Mouse (Mus musculus) lung, adult 18-20 months (tissue): ENCODE measurements around the gene Defa33.
"Not testable (repeated sequence)": the region's sequence is repeated elsewhere in the genome, so short reads cannot be mapped to it uniquely, and the experiment has no call there.

ENCODE experiments used
- DNase-seq, 2 experiments: peaks; one replicate each; pipeline ENCODE4 v3.0.0; 2022; ENCODE audit warnings: mixed read lengths in 2 of 2

The Defa33 gene

DNA sequence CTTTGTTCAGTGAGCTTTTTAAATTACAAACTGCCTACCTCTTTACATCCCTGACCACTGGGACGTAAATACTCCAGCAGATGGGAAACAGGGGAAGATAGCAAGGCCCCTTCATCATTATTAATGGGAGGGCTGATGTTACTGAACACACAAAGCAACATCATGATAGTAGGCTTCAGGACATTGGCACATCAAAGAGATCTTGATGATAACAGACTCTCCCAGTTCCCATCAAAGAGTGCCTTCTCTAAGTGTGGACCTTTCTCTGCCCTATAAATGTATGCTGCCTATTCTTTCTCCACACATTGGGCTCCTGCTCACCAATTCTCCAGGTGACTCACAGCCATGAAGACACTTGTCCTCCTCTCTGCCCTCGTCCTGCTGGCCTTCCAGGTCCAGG is at the start of gene Defa33:
Gene Defa33 (plus strand): TSS at position 301 of the 400 bp plus-strand sequence.
- DNase-seq = not testable (repeated sequence)

DNA sequence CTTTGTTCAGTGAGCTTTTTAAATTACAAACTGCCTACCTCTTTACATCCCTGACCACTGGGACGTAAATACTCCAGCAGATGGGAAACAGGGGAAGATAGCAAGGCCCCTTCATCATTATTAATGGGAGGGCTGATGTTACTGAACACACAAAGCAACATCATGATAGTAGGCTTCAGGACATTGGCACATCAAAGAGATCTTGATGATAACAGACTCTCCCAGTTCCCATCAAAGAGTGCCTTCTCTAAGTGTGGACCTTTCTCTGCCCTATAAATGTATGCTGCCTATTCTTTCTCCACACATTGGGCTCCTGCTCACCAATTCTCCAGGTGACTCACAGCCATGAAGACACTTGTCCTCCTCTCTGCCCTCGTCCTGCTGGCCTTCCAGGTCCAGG is 13.4 kb upstream of the Defa33 start, which contains the start of gene Defa2:
Gene Defa2 (plus strand): TSS at position 301 of the 400 bp plus-strand sequence.
- not testable (repeated sequence) for DNase-seq

DNA sequence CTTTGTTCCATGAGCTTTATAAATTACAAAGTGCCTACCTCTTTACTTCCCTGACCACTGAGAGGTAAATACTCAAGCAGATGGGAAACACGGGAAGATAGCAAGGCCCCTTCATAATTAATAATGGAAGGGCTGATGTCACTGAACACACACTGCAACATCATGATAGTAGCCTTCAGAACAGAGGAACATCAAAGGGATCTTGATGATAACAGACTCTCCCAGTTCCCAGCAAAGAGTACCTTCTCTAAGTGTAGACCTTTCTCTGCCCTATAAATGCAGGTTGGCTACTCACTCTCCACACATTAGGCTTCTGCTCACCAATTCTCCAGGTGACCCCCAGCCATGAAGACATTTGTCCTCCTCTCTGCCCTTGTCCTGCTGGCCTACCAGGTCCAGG is 35.5 kb downstream of the Defa33 start, which contains the start of gene Defa36:
Gene Defa36 (plus strand): TSS at position 301 of the 400 bp plus-strand sequence.
- not testable (repeated sequence) for DNase-seq
